Mouse (Mus musculus): ENCODE results near the gene Ankdd1a.

Gene Ankdd1a

DNA sequence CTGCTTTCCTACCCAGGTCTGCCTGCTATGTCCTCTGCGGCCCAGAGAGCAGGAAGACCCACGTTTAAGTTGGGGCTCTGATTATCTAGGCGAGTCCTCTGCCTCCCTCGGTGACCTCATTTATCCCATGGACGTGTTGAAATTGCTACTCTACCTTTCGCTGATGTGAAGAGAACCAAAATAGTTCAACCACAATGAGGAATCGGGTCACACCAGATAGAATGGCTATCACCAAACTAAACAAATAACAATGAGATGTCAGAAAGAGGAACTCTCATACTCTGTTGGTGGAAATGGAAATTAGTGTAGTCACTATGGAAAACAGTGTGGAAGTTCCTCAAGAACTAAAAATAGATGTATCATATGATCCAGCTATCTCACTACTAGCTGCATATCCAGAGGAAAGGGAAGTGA lies 22.1 kb upstream of the Ankdd1a start:
- no peak for DNase-seq (ENCODE audit: low read depth, low spot score)

DNA sequence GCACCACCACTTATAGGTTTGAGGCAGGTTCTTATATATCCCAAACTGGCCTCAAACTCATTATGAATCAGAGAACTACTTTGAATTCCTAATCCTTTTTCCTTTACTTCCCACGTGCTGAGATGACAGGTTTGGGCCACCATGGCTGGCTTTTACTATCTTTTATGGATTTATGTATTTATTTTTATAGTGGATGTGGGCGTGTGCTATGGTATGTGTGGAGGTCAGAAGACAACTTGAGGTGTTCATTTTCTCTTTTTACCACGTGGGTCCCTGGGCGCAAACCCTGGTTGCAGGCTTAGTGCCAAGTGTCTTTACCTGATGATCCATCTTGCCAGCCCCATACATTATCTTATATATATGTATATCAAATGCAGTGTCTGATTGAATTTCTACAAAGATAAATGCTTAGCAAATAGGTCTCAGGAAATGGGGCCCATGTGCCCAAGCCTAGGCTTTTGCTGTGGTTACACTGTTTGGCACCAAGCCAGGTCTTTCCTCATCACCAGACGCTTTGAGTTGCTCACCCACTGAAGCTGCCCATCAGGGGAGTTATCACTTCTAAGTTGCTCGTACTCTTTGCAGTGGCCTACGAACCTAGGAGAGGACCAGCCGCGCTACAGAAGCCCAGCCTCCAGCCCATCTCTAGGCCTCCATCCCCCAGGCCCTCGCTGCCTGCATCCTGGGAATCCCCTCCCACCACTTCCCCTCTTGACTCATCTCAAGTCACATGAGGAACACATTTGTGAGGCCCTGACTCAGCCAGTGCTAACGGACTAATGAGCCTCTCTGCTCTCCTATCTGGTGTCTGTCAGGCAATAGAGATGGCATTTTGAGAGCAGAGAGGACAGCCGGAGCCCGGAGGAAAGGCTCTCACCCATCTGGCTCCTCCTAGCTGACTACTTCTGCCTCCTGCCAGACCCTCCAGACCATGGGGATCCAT lies 21.4 kb upstream of the Ankdd1a start:
- DNase-seq (ENCODE audit: low read depth, low spot score), result no peak

DNA sequence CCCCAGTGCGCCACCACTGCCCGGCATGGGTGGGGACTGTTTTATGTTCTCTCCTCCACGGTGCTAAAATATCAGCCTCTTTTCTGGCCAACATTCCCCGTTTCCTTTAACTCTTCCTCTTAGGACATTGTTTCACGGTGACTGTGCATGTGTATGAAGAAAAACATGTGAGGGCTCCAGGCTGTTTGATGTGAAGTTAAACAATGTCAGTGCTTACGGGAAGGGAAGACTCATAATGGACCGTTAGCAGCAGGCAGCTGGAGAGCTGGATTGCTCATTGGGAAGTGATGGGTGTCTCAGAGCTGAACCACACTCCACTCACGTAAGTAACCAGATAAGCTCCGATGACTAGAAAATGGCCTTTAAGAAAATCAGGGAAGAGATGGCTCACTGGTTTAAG lies 19.7 kb upstream of the Ankdd1a start:
- DNase-seq (ENCODE audit: low read depth, low spot score), result peak; percentile 41

DNA sequence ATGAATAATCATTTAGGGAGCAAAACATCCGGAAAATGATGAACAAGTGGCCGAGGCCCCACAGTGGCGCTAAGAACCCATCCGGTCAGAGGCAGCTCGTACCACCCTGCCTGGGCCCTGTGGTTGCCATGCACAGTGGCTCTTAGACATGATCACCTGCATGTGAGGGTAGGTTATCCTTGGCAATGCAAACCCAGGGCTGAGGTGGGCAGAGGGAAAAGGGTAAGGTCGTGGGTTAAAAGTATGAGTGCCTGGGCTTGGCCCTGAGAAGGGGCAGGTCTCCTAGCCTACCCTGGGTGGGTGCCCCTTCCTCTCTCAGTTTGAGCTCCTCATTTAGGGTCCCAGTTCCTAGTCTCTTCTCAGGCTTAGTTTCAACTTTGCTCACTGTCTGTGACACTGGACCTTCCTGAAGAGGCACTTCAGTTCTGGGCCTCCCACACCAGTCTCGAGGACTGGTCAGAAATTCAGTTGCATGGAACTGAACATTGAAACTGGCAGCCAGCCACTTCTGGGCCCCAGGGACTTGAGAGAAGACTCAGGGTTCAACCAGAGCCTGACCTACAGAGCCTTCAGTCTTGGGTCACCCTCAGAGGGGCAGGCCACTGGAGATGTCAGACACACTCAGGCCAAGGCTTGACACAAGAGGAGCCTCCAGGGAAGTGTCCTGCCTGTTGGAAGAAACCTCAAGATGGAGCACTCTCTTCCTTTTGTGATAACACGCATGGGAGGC lies 18.1 kb upstream of the Ankdd1a start:
- no peak for DNase-seq (ENCODE audit: low read depth, low spot score)

DNA sequence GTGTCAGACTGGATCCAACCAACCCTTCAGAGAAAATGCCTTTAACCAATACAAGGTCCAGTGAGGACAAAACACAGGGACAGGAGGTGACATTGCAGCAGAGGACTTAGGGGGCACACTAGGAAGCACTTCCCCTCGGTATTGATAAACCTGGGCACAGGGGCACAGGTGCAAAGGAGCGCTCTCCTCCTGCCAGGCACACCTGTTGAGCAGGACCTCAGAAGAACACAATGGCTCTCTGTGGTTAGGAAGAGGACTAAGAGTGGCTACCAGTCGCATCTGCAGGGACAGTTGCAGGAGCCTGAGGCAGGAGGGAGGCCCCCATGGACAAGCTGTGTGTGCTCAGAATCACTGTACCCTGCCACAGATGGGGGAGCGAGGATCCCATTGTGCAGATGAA lies 16.5 kb upstream of the Ankdd1a start:
- DNase-seq (ENCODE audit: low read depth, low spot score), result no peak

DNA sequence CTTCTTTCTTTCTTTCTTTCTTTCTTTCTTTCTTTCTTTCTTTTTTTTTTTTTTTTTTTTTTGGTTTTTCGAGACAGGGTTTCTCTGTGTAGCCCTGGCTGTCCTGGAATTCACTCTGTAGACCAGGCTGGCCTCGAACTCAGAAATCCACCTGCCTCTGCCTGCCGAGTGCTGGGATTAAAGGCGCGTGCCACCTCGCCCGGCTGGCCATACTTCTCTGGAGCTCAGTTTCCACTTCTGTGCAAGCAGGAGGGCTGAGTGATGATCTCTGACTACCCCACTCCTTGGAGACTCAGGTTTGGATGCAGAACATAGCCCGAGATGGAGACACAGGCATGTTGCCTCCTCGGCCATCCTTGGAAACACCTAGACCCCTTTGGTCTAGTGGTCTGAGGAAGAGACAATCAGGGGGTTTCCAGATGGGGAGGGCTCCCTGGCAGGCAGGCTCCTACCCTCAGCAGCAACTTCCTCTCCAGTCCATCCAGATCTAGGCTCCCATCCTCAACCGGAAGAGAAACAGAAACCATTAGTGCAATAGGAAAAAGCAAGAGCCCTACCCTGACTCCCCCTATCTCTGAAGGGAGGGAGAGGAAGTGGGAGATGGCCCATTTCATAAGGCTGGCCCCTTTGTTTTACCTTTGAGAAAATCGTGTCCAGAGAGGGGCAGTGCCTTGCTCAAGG lies 15.9 kb upstream of the Ankdd1a start:
- no peak for DNase-seq (ENCODE audit: low read depth, low spot score)

DNA sequence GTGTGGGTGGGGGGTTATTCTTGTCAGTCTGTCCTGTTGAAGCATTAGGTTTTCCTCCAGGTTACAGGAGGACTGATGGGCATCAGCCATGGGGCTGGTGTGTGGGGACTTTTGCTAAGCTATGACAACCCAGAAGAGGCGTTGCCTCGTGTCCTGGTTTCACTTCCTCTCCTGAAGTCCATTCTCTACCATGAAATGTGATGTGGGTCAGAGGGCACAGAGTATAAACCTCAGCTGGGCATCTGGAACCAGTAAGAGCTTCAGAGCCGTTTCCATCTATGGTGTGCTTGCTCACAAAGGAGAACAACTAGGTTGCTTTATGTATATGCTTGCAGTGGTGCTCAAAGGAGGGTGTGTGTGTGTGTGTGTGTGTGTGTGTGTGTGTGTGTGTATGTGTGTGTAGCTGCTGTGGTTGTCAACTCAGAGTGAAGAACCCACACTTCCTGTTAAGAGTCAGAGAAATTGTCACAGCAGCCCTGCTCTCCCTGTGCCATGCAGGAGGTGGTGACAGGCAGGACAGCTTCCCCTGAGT lies 15.3 kb upstream of the Ankdd1a start:
- no peak for DNase-seq (ENCODE audit: low read depth, low spot score)

DNA sequence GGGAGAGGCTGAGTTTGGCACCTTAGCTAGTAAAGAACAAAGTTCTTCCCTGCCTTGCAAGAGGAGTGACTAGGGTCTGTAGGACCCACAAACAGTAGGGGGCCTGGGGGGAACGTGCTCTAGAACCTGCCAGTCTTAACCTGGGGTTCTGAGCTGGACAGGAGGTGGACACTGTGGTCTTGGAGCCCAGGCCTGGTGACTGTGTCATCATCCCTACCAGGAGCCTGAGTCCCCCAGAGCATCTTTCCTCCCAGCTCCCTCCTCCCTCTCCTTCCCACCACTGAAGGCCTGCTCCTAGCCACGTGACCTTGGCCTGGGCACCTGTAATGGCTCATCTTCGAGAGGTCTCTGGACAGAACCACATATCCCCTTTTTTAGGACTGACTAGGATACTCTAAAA lies 14.1 kb upstream of the Ankdd1a start:
- DNase-seq (ENCODE audit: low read depth, low spot score), result no peak

DNA sequence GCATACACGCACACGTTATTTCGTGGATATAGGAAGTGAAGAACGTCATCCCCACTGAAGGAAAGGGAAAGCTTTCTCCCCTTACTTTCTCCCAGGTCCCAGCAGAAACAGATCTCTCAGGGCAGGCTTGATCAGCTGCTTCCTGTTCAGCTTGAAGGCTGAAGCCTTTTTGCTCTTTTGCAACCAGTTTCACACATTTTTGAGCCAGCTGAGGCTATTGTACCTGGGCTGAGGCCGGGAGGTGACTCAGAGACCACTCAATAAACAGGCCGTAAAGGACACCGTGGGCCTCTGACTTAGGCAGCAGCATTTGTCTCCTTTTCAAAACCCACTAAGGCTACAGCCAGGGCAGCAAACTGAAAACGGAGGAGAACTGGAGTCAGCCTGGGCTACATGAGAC lies 13.0 kb upstream of the Ankdd1a start:
- DNase-seq (ENCODE audit: low read depth, low spot score), result no peak

DNA sequence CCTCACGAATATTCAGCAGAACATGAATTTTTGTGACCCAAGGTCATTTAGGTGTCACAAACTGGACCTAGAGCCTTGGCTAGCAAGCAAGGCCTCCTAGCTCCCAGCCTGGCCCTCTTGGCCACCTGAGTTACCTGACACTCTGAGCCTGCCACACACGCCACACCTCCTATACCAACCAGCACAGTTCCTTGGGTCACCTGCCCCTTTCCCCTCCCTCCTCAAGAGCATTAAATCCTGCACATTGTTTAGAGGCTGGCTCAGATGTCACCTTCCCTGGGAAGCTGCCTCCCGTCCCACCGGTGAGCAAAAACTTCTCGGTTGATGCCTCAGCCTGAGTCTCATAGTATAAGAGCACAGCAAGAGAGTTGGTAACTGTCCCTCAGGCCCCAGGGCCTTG lies 11.3 kb upstream of the Ankdd1a start:
- no peak for DNase-seq (ENCODE audit: low read depth, low spot score)

DNA sequence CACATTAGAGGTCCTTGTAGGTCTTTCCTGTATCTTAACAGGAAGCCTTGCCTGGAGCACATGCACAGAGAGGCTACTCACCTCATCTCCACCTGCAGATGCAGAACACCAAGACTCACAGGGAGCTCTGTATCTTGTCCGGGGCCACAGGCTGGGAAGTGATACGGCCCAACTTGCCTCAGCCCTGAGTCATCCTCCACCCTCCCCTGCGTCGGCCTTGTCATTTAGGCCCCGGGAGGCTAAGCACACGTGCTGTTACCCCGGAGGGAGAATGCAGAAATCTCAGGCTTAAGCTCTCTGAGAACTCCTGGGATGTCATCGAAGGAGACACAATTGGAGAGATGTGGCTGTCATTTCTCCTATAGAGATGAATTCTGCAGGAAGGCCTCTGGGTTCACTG lies 9.7 kb upstream of the Ankdd1a start:
- no peak for DNase-seq (ENCODE audit: low read depth, low spot score)

DNA sequence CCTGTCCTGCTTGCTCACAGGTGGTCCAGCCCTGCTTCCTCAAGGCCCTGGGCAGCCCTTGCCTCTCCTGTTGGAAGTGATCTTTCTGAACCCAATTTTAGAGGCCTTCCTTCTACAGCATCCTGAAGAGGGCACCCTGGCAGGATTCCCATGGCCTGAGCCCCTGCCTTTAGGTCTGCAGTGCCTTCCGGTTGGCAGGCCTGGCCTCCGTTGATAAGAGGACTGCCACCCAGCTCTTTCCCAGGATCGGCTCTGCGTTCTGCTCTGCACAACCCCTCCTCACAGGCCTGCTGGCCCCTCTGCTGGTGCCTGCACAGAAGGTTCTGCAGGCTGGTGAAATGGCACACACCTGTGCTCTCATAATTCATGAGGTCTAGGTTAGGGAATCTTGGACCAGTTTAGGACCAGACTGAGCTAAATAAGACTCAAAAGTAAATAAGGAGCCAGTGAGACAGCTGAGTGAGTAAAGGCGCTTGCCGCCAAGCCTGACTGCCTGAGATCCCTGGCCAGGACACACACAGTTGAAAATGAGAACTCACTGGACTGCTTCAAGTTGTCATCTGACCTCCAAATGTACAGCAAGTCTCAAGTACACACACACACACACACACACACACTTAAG lies 8.5 kb upstream of the Ankdd1a start:
- no peak for DNase-seq (ENCODE audit: low read depth, low spot score)

DNA sequence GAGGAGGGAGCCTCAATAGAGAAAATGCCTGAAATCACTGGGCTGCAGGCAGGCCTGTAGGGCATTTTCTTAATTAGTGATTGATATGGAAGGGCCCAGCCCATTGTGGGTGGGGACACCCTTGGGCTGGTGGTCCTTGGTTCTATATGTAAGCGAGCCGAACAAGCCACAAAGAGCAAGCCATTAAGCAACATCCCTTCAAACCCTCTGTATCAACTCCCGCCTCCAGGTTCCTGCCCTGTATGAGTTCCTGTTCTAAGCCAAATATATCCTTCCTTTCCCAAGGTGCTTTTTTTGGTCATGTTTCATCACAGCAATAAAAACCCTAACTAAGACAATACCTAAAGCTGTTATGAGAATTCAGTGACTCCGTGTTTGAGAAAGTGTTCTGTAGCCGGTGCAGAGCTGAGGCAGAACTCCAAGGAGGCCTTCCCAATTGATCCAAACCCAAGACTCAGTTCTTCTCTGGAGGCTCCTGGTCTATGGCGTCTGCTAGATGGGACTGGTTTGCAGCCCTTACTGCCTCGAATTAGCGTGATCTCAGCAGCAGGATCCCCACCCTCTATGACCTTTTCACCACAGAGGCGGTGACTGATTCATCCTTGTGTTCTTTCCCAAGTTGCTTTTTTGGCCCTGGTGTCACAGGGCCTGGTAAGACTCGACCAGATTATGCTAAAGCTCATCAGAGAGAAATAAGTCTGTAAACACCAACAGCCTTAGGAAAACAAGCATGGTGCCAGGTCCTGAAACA lies 5.6 kb upstream of the Ankdd1a start:
- DNase-seq (ENCODE audit: low read depth, low spot score), result no peak

DNA sequence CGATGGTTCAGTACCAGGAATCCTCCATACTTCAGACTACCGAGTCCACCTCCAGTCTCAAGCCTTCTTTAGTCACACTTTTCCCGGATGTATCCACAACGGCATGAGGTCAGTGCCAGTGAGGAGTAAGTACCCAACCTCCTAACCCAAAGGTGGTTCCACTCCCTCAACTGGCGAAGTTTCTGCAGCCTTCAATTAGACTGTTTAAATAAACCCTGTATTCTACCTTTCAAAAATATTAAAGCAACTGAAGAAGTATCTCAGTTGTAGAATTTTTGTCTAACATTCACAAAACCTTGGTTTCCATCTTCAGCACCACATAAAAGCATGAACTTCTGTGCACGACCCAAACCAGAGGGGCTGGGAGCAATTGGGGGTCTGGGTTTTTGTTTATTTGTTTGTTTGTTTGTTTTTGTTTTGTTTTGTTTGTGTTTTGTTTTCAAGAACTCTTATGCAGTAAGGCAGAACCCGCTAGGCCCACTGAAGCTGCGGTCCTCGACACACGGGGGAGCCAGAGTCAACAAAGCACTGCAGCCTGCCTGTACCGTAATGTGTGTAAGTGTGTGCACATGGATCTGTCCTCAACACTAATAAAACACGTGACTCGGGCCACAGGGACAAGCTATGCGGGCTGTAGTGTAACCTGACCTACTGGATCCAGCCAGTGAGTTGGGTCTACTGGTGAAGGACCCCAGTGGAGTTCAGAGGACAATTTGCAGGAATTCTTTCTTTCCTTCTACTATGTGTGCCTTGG lies 3.8 kb upstream of the Ankdd1a start:
- peak; percentile 91 for DNase-seq (ENCODE audit: low read depth, low spot score)

DNA sequence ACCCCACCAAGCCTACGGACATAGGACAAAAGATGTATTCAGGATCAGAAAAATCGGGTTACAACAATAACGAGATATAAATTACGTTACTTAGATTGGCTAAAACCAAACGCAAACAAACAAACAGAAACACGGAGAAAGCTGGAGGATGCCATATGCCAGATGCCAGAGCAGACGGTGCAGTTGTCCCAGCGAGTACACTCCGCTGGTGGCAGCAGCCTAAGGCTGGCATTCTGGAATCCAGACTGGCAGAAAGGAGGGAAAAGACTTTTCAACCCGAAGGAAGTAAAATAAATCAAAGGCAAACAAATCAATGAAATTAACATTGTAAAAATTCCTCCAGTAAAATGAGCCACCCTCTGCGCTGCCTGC lies 498 bp upstream of the Ankdd1a start:
- no peak for DNase-seq (ENCODE audit: low read depth, low spot score)

DNA sequence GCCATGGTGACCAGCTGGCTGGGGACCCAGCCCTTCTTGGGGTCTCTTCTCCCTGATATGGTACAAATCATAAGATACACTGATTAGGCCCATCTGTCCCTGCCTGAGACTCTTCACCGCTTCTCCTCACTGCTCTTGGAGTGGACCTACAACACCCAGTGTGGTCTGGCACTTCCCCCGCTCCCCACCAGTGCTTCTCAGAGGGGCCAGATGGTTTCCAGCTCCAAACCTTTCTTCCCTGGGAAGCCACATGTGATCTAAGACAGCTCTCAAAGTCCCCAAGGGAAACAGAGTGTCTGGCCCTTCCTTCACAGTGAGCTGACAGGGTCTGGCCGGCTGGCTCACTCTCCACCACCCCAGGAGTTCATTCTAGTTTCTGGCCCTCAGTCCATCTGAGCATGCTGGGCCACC lies 5.1 kb downstream of the Ankdd1a start:
- DNase-seq (ENCODE audit: low read depth, low spot score), result no peak

DNA sequence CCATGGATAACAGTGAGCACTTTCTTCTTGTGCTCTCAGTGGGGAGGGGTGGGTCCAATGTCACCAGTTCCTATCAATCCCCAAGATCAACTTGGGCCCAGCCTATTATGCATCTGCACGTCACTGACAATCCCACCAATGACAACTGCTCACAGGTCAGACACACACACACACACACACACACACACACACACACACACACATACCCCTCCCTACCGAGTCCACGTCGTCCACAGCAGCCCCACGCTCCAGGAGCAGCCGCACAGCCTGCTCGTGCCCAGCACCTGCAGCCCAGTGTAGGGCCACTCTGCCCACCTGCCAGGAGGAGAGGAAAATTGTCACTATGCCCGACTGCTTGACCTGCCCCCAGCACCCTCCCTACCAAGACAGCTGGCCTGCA lies 5.6 kb downstream of the Ankdd1a start:
- DNase-seq (ENCODE audit: low read depth, low spot score), result no peak

DNA sequence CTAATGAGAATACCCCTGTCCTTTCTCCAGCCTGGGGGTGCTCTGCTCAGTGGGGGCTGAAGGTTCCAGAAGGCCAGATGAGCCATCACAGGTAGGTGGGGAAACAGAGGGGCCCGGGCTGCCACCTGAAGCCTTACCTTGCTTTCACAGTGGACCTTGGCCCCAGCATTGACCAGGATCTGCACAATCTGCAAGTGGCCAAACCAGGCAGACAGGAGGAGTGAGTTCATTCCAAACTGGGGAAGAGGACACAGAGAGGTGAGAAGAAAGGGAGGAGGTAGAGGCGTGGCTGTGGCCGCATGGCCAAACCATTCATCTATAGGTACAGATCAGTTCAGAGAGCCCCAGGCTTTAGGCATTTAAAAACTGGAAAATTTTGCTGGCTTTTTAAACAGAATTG lies 7.5 kb downstream of the Ankdd1a start:
- DNase-seq (ENCODE audit: low read depth, low spot score), result no peak

DNA sequence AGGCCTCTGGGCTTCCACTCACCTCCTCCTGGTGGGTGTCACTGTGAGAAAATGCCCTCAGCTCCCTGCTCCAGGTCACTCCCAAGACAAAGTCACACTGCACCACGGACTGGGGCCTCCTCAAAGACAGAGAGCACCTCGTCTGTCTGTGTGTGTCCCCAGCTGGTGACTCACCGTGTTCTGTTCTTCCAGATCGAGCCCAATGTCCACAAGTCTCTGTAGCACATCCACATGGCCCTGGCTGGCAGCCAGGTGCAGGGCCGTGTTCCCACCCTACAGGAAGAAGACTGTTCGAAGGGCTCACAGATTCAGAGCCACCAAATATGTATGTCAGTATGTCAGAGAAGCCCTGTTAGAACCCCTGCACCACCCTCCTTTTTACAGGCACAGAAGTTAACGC lies 11.5 kb downstream of the Ankdd1a start:
- no peak for DNase-seq (ENCODE audit: low read depth, low spot score)

All from ZHBTc4 (cell line).